Mouse (Mus musculus) brown adipose tissue, adult 24 weeks (tissue): ENCODE measurements around the gene Ankrd33. TPM values are rescaled to one million over a fixed set of nuclear protein-coding genes. Genes with fewer than 3 reads are reported as not detected.

Experiments used
- H3K27ac ChIP-seq: fragments of 200-500 bp; replicated peaks from 2 replicates; pipeline ENCODE4 v1.5.1; 2012; ENCODE audit warnings: low read depth, mild to moderate bottlenecking, low read length
- H3K4me1 ChIP-seq: fragments of 200-500 bp; 2 replicates; pipeline ENCODE4 v1.6.1; 2012; ENCODE audit warnings: low read length, mixed read lengths; ENCODE audit not compliant: control insufficient read depth, insufficient read depth, insufficient read length
- H3K4me3 ChIP-seq: fragments of 200-500 bp; 2 replicates; pipeline ENCODE4 v1.5.1; 2012; ENCODE audit warnings: low read depth, mild to moderate bottlenecking, low read length, moderate library complexity; ENCODE audit not compliant: insufficient read depth
- polyA plus RNA-seq: library from polyadenylated mRNA; stranded (reverse); fragments of >200 nt; gene quantifications from 2 replicates; pipeline ENCODE4 v1.2.4, GENCODE M21; 2012; ENCODE audit not compliant: missing spikeins, insufficient read depth, insufficient read length

Ankrd33 gene
- polyA plus RNA-seq, 1 experiment = not detected

GRCm38 (mm10) chr15:101126876-101127544 is 11.5 kb downstream of the Ankrd33 start:
- H3K4me3 ChIP-seq = no peak overlapping the region
- 0 out of 2 replicates have a peak overlapping the region, but pooled peaks have one; percentile 21 for H3K27ac ChIP-seq

DNA sequence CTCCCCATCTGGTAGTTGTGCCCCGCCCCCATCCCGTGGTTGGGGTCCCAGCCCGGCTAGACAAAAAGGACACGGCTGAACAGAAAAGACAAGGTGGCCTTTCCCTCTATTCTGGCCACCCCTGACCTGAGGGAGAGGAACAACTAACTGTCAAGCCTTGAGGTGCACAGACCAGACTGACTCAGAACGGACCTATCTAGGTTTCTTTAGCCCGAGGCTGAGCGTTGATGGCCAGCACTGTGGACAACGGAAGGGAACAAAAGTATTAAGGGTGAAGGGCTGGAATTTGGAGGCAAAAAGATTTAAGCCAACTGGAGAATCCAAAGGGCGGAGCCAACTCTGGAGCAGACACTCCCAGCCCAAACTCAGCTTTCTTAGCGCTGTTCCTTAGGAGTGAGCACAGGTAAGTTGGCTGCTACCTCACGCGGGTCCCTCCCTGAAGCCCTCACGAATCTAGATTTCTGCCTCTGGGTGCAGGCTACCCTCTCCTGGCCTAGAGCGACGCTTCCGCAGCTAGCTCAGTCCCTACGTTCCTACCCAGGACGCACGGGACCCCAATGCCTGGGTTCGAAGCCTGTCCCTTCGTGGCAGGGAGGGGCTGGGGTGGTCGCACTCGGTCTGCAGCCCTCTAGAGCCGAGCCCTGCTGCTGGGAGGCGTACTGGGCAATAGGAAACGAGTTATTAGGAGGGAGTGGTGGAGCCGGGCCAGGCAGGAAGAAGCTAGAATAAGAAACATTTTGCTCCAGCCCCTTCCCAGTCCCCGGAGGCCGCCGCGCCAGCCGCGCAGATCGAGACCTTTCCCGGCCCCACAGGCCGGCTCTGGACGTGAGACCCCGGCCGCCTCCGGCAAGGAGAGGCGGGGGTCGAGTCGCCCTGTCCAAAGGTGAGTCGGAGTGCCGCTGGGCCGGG is 12.9 kb downstream of the Ankrd33 start, which contains the start of gene Acvrl1:
Acvrl1 (plus strand) TSS at position 342 of the 909 bp plus-strand sequence.
- Histone ChIP-seq H3K4me1 (peaks cover 18% of the 10 kb centered on the region; the same call in 1 of the 2 replicates), H3K27ac (peak within 1 kb of the TSS; percentile 92), H3K4me3 (peak within 1 kb of the TSS; percentile 80)

More at GRCm38 (mm10) chr15:101126876-101127544, 11.5 kb downstream of the Ankrd33 start:
- H3K4me1 ChIP-seq = peaks cover 18% of the 10 kb centered on the region

GRCm38 (mm10) chr15:101129412-101129811 is 13.9 kb downstream of the Ankrd33 start:
- H3K4me1 ChIP-seq = peaks cover 23% of the 10 kb centered on the region; the same call in 1 of the 2 replicates
- peak overlapping the region; percentile 92 for H3K27ac ChIP-seq
- H3K4me3 ChIP-seq = peak overlapping the region; percentile 80

- peaks cover 23% of the 10 kb centered on the region; the same call in 1 of the 2 replicates for H3K4me1 ChIP-seq
- H3K4me3 ChIP-seq = peak overlapping the region; percentile 36
- peak overlapping the region; percentile 66; the same call in 1 of the 2 replicates for H3K27ac ChIP-seq
Observed at GRCm38 (mm10) chr15:101131498-101131897, 15.9 kb downstream of the Ankrd33 start.

- Histone ChIP-seq H3K4me1 (peaks cover 23% of the 10 kb centered on the region; the same call in 1 of the 2 replicates), H3K4me3 (peak overlapping the region; percentile 36), H3K27ac (peak overlapping the region; percentile 66)
Observed at GRCm38 (mm10) chr15:101132041-101132440, 16.5 kb downstream of the Ankrd33 start.

DNA sequence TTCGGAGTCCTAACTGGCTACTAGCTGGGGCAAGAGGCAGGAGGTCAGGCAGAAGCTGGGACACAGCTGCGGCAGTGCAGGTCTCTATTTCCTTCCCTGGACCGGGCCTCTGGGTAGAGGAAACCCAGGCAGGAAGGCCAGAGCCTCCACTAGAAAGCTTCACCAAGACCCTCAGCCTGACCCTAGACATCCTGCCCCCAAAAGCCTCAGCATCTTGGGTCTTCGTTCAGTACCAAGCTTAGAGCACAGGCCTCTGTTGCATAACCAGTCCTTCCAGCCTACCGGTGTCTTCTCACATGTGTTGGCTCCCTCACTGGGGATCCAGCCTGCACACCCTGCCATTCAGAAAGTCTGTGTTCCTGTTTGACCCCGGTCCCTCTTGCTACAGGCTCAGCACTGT is 17.2 kb downstream of the Ankrd33 start:
- H3K4me3 ChIP-seq = no peak overlapping the region
- peaks cover 23% of the 10 kb centered on the region; the same call in 1 of the 2 replicates for H3K4me1 ChIP-seq
- peak overlapping the region; percentile 66 for H3K27ac ChIP-seq

DNA sequence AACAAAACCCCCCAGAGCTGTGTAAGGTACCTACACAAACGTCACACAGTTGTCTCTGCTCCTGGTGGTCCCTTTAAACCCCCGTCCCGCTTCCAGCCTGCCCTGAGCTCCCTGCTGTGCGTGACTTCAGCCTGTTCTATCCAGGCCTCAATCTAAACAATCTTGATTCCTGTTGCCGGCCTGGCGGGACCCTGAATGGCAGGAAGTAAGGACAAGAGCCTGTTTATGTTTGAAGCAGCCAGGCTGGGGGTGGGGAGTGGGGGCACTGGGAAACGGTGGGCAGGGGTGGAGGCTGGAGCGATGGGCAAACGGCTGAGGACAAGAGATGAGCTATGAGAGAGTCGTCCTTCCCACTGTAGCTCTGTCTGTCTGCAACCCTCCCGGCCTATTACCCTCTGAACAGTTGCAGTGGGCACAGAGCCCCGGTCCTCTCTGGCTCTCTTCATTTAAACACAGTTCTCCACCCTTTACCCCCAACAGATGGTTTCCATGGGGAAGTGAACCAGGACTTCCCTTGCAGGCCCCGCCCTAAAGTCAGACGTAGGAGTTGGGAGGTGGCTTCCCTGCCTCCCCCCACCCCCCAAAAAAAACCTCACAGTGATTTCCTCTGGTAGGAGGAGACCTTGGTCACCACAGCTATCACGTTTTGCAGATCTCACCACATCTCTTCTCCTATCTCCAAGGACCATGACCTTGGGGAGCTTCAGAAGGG is 18.6 kb downstream of the Ankrd33 start:
- peak overlapping the region; percentile 70 for H3K27ac ChIP-seq
- peaks cover 26% of the 10 kb centered on the region for H3K4me1 ChIP-seq
- H3K4me3 ChIP-seq = peak overlapping the region; percentile 19; the same call in 1 of the 2 replicates

DNA sequence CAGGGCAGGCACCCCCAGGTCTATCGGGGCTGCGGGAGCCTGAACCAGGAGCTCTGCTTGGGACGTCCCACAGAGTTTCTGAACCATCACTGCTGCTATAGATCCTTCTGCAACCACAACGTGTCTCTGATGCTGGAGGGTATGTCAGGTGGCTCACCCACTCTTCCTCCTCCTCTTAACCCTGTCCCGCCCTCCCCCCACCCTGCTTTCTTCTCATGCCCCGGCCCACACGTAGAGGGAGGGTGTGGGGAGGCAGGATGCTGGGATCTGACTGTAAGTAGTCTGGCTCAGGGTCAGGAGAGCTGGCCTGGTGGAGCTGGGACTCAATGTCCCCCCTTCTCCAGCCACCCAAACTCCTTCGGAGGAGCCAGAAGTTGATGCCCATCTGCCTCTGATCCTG is 19.9 kb downstream of the Ankrd33 start:
- Histone ChIP-seq H3K27ac (no peak overlapping the region), H3K4me1 (peaks cover 26% of the 10 kb centered on the region), H3K4me3 (0 out of 2 replicates have a peak overlapping the region, but pooled peaks have one; percentile 4)

DNA sequence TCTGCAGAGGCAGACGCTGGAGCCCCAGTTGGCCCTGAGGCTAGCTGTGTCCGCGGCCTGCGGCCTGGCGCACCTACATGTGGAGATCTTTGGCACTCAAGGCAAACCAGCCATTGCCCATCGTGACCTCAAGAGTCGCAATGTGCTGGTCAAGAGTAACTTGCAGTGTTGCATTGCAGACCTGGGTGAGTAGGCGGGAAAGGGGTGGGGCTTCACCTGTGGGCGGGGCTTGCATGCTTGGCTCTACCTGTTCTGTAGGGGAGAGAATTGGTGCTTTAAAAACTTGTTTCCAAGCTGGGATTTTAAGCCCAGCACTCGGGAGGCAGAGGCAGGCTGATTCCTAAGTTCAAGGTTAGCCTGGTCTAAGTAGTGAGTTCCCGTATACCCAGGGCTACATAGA is 21.9 kb downstream of the Ankrd33 start:
- Histone ChIP-seq H3K27ac (no peak overlapping the region), H3K4me3 (no peak overlapping the region), H3K4me1 (peaks cover 15% of the 10 kb centered on the region)

GRCm38 (mm10) chr15:101138675-101139074 is 23.1 kb downstream of the Ankrd33 start:
- Histone ChIP-seq H3K27ac (no peak overlapping the region), H3K4me3 (no peak overlapping the region), H3K4me1 (peaks cover 6% of the 10 kb centered on the region)

DNA sequence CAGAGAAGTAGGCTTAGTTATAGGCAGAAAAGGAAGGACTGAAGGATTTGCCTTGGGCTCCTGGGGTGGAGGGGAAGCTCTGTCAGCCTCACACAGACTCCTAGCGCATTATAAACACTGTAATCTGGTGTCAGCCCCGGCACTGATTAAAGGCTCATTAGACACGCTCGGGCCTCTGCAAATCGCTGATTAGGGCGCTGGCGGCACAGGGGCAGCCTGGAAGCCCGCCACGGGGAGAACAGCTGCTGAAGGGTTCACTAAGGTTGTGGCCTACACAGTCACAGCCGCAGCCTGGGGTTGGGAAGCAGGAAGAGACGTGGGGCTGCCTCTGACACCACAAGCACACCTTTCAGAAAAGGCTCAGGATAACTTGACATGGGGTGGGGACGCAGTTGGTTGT is 24.3 kb downstream of the Ankrd33 start:
- H3K27ac ChIP-seq = no peak overlapping the region
- peaks cover 3% of the 10 kb centered on the region; the same call in 1 of the 2 replicates for H3K4me1 ChIP-seq
- no peak overlapping the region for H3K4me3 ChIP-seq

DNA sequence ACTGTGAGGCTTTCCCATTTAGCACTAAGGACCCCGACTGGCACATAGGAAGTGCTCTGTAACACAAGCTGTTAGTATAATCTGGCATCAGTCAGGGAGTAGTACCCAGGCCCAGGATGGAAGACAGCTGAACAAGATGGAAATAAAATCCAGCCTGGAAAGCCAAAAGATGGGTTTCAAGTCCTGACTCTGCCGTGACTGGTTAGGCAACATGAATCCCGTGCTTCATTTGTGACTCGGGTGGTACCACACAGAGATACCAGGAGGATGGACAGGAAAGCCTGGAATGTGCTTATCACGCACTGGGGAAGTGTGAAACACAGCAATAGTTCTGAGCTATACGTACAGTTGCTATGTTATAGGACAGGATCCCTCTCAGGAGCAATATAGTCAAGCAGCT is 25.0 kb downstream of the Ankrd33 start:
- H3K27ac ChIP-seq = 0 out of 2 replicates have a peak overlapping the region, but pooled peaks have one; percentile 1
- H3K4me3 ChIP-seq = no peak overlapping the region
- peaks cover 3% of the 10 kb centered on the region; the same call in 1 of the 2 replicates for H3K4me1 ChIP-seq

- peak overlapping the region; percentile 1 for H3K27ac ChIP-seq
- H3K4me3 ChIP-seq = no peak overlapping the region
Observed at GRCm38 (mm10) chr15:101141061-101141541, 25.5 kb downstream of the Ankrd33 start.

DNA sequence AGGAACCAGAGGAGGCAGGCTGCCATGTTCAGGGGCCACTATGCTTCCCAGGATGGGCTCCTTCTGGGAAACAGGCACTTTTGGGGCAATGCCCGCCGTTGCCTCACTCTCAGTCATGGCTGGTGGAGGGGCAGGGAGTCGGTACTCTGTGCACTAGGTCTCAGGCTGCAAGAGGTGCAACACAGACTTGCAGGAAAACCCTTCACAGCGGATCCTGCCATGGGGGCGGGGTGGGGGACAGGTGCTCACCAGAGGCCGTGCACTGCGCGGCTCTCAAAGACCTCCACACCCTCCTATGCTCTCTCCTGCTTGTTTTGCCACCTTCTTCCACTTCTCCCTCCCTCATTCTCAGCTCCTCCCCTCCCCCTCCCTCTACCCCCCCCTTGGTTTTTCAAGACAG is 27.1 kb downstream of the Ankrd33 start:
- H3K27ac ChIP-seq = no peak overlapping the region
- no peak overlapping the region for H3K4me3 ChIP-seq
- H3K4me1 ChIP-seq = peaks cover 12% of the 10 kb centered on the region

More at GRCm38 (mm10) chr15:101141061-101141541, 25.5 kb downstream of the Ankrd33 start:
- peaks cover 5% of the 10 kb centered on the region for H3K4me1 ChIP-seq
